In the genomic region with DNA sequence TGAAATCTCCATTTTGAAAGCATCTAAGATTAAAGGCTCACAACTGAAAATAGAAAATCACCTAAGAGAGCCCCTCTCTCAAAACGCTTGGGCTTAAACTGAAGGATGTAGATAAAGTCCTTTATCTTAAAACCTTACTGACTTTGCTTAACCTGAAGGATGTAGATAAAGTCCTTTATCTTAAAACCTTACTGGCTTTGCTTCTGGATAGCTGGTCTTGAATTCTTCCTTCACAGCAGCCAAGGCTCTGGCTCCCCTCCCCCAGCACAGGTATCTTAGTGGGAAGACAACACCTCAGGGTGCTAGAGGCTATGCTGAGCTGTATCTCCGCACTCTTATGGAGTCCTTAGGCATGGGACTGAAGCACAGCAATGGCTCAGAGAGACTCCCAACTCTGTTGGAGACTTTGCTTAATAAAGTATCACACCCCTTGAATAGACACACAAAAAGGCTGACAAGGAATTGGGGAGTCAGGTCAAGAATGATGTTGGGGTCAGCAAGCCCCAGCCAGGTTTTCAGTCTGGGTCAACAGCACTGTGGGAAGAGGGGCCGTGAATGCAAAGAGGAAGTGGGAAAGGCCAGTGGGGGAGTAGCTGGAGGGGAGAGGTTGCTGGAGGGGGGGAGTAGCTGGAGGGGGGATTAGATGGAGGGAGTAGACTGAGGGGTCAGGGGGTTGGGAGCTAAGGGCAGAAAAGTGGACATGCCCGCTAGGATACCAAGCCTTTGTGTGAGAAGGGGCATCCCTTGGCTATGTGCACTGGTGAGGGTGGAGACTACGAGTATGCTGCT, we compare ENCODE assay signal across 18 mouse cellular contexts. TPM values are rescaled to one million over a fixed set of nuclear protein-coding genes. Genes with fewer than 3 reads are reported as not detected.
DNase-seq lines count a peak whose midpoint lies in the region; ATAC-seq and TF ChIP-seq lines count a peak whose summit lies in the region.
"Had no signal": no experiment of that assay in that cellular context is flagged by ENCODE, and none has a peak within 500 bp of the region (broad histone marks: within the 10 kb centered on the region; RNA-seq: fewer than 3 reads in every experiment).

No protein-coding gene starts in this region.

- peaks cover 89% of the 10 kb centered on the region for H3K36me3 ChIP-seq in heart, embryonic 10.5 days
- H3K36me3 ChIP-seq in megakaryocyte, embryonic 14.5 days (replicated peaks; ENCODE audit: low read length): peaks cover 97% of the 10 kb centered on the region
- peaks cover 85% of the 10 kb centered on the region for H3K36me3 ChIP-seq in liver, embryonic 12.5 days
- H3K36me3 ChIP-seq in stomach, postnatal 0 days (ENCODE audit: control insufficient read depth, insufficient read depth, low read length): peaks cover 22% of the 10 kb centered on the region

- no peak for ATAC-seq in megakaryocyte, adult 5-6 weeks (ENCODE audit: poor library complexity, severe bottlenecking)
- ATAC-seq in liver, embryonic 12.5 days: peak; percentile 67
- ATAC-seq in stomach, postnatal 0 days (ENCODE audit: low FRiP score, low TSS enrichment): no peak
- ATAC-seq in erythroid progenitor cell, adult 5-6 weeks (replicated peaks; ENCODE audit: low FRiP score, poor library complexity, severe bottlenecking): no peak
- ATAC-seq: forebrain, postnatal 0 days; midbrain, embryonic 15.5 days had no signal

- no peaks in the 10 kb centered on the region for H3K9me3 ChIP-seq in heart, embryonic 10.5 days
- no peaks in the 10 kb centered on the region for H3K9me3 ChIP-seq in megakaryocyte, embryonic 14.5 days
- H3K9me3 ChIP-seq in liver, embryonic 12.5 days (replicated peaks): no peaks in the 10 kb centered on the region
- H3K9me3 ChIP-seq in stomach, postnatal 0 days (ENCODE audit: control insufficient read depth, low read length): no peaks in the 10 kb centered on the region
- H3K9me3 ChIP-seq: embryonic facial prominence, embryonic 12.5 days; hindbrain, embryonic 13.5 days; limb, embryonic 10.5 days; midbrain, embryonic 15.5 days had no signal

- H3K9ac ChIP-seq in liver, embryonic 12.5 days: no peak overlapping the region; the same call in 1 of the 2 replicates
- no peak overlapping the region for H3K9ac ChIP-seq in stomach, postnatal 0 days (ENCODE audit: low read length)
- H3K9ac ChIP-seq: embryonic facial prominence, embryonic 12.5 days; forebrain, postnatal 0 days; hindbrain, embryonic 13.5 days; lung, embryonic 14.5 days; midbrain, embryonic 15.5 days had no signal

- peaks cover 62% of the 10 kb centered on the region for H3K4me1 ChIP-seq in heart, embryonic 10.5 days
- H3K4me1 ChIP-seq in megakaryocyte, embryonic 14.5 days: peaks cover 23% of the 10 kb centered on the region
- H3K4me1 ChIP-seq in liver, embryonic 12.5 days: peaks cover 38% of the 10 kb centered on the region
- no peaks in the 10 kb centered on the region for H3K4me1 ChIP-seq in stomach, postnatal 0 days (replicated peaks; ENCODE audit: control insufficient read depth, insufficient read depth)
- H3K4me1 ChIP-seq: embryonic facial prominence, embryonic 12.5 days; hindbrain, embryonic 13.5 days; midbrain, embryonic 15.5 days had no signal

- peak overlapping the region; percentile 23; the same call in 1 of the 2 replicates for H3K4me2 ChIP-seq in liver, embryonic 12.5 days
- no peak overlapping the region for H3K4me2 ChIP-seq in stomach, postnatal 0 days (replicated peaks; ENCODE audit: low read depth)
- H3K4me2 ChIP-seq: embryonic facial prominence, embryonic 12.5 days; hindbrain, embryonic 13.5 days; lung, embryonic 14.5 days; midbrain, embryonic 15.5 days had no signal

- 39% methylated on average over 5 of the region's 5 CpGs for WGBS in heart, embryonic 10.5 days
- 24% methylated on average over 5 of the region's 5 CpGs for WGBS in liver, embryonic 12.5 days (ENCODE audit: insufficient replicate concordance)
- WGBS in stomach, postnatal 0 days: 74% methylated on average over 5 of the region's 5 CpGs

- peak overlapping the region; percentile 69 for H3K27ac ChIP-seq in heart, embryonic 10.5 days
- H3K27ac ChIP-seq in liver, embryonic 12.5 days: peak overlapping the region; percentile 22; the same call in 1 of the 2 replicates
- H3K27ac ChIP-seq in stomach, postnatal 0 days (replicated peaks): no peak overlapping the region
- H3K27ac ChIP-seq: embryonic facial prominence, embryonic 12.5 days; hindbrain, embryonic 13.5 days; limb, embryonic 10.5 days; midbrain, embryonic 15.5 days had no signal

- no peaks in the 10 kb centered on the region for H3K27me3 ChIP-seq in heart, embryonic 10.5 days (ENCODE audit: insufficient read depth, poor library complexity, severe bottlenecking)
- no peaks in the 10 kb centered on the region for H3K27me3 ChIP-seq in megakaryocyte, embryonic 14.5 days (replicated peaks)
- H3K27me3 ChIP-seq in liver, embryonic 12.5 days (replicated peaks): no peaks in the 10 kb centered on the region
- no peaks in the 10 kb centered on the region for H3K27me3 ChIP-seq in stomach, postnatal 0 days (ENCODE audit: control insufficient read depth, insufficient read depth, low read length)
- H3K27me3 ChIP-seq: embryonic facial prominence, embryonic 12.5 days; hindbrain, embryonic 13.5 days; midbrain, embryonic 15.5 days had no signal

- DNase-seq in heart, embryonic 10.5 days (ENCODE audit: low spot score): no peak
- no peak for DNase-seq in heart, adult 9 months (ENCODE audit: low spot score in 2 of 2)
- DNase-seq in stomach, postnatal 0 days (ENCODE audit: low spot score): no peak
- DNase-seq in spleen, postnatal 14 days (ENCODE audit: low spot score in 2 of 2): no peak
- DNase-seq: cerebellum, postnatal 14 days; forebrain, postnatal 0 days; kidney, adult 9 months; lung, embryonic 14.5 days; lung, postnatal 4 days; thymus, postnatal 4 days had no signal

- no peak for TF ChIP-seq CTCF in stomach, postnatal 0 days (IDR thresholded peaks at IDR 0.05; ENCODE audit: low read depth)

- H3K4me3 ChIP-seq in heart, embryonic 10.5 days: no peak overlapping the region
- H3K4me3 ChIP-seq in megakaryocyte, embryonic 14.5 days (replicated peaks): peak overlapping the region; percentile 72
- no peak overlapping the region for H3K4me3 ChIP-seq in liver, embryonic 12.5 days
- no peak overlapping the region for H3K4me3 ChIP-seq in stomach, postnatal 0 days (ENCODE audit: low read depth, low read length)
- H3K4me3 ChIP-seq: embryonic facial prominence, embryonic 12.5 days; hindbrain, embryonic 13.5 days; limb, embryonic 10.5 days; midbrain, embryonic 15.5 days had no signal

- TF ChIP-seq EP300 in stomach, postnatal 0 days (optimal IDR thresholded peaks at IDR 0.05): no peak

RNA-seq across cellular contexts. Expression of a gene that starts 32.1 kb away (rescaled TPM):
- polyA plus RNA-seq in heart, embryonic 10.5 days (2016; fragmentation: Nextera tagmentation; extraction: Ambion mirVana): 44.8 and 56.6 TPM in 2 replicates
- polyA plus RNA-seq in megakaryocyte, embryonic 14.5 days (2012; ENCODE audit: insufficient read depth, low replicate concordance): 0.87 TPM in 1 of 2 replicates, not detected in the other
- total RNA-seq in megakaryocyte, adult 5-6 weeks (2015): 25.6 and 26.3 TPM in 2 replicates
- total RNA-seq in megakaryocyte, adult 5-6 weeks (2017): 30.2 and 37.3 TPM in 2 replicates
- 9.1 and 9.2 TPM in 2 replicates for polyA plus RNA-seq in liver, embryonic 12.5 days (2016; fragmentation: Nextera tagmentation; extraction: Ambion mirVana)
- 18.0 and 23.9 TPM in 2 replicates for polyA plus RNA-seq in stomach, postnatal 0 days (2015; fragmentation: Nextera tagmentation; extraction: Ambion mirVana)
- total RNA-seq in erythroid progenitor cell, adult 5-6 weeks (2015; ENCODE audit: low replicate concordance): 4.6 and 5.4 TPM in 2 replicates
- total RNA-seq in erythroid progenitor cell, adult 5-6 weeks (2017; ENCODE audit: low replicate concordance): 7.4 and 8.0 TPM in 2 replicates
